In the genomic region with DNA sequence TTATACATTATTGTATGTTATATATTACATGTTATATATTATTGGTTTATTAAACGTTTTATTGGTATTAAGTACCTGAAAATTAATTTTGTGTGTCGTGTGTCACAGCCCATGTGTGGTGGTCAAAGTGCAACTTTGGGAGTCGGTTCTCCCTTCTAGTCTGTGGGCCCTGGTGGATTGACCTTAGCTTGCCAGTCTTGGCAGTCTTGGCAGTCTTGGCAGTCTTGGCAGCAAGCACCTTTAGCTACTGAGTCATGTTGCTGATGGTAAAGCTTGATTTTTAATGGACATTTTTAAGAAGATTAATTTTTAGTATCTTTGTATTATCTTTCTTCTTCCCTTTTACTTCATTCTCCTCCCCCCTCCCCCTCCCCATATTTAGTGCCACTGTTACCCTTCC, we compare ENCODE assay signal across 16 mouse cellular contexts.
"Had no signal": no experiment of that assay in that cellular context is flagged by ENCODE, and none has a peak within 500 bp of the region (broad histone marks: within the 10 kb centered on the region; RNA-seq: fewer than 3 reads in every experiment).

No protein-coding gene starts in this region.

- H3K9ac ChIP-seq: lung, embryonic 14.5 days; midbrain, embryonic 12.5 days; neural tube, embryonic 12.5 days had no signal

- DNase-seq: lung, adult 18-20 months; lung, postnatal 10 days; lung, postnatal 4 days; midbrain, embryonic 14.5 days; right cerebral cortex, adult 18-20 months; right cerebral cortex, postnatal 25 days; right cerebral cortex, postnatal 4 days; spleen, adult 18-20 months; thymus, adult 18-20 months; thymus, postnatal 14 days; thymus, postnatal 36 days had no signal

- H3K27me3 ChIP-seq: midbrain, embryonic 12.5 days; neural tube, embryonic 12.5 days had no signal

- H3K4me1 ChIP-seq: midbrain, embryonic 10.5 days; midbrain, embryonic 12.5 days; neural tube, embryonic 12.5 days had no signal

- H3K27ac ChIP-seq: midbrain, embryonic 10.5 days; midbrain, embryonic 12.5 days; neural tube, embryonic 12.5 days had no signal

- ATAC-seq: midbrain, embryonic 16.5 days had no signal

- H3K9me3 ChIP-seq: midbrain, embryonic 10.5 days; midbrain, embryonic 12.5 days; neural tube, embryonic 12.5 days had no signal

- H3K4me2 ChIP-seq: lung, embryonic 14.5 days; midbrain, embryonic 12.5 days; neural tube, embryonic 12.5 days had no signal

- H3K4me3 ChIP-seq: midbrain, embryonic 10.5 days; midbrain, embryonic 12.5 days; neural tube, embryonic 12.5 days had no signal

- H3K36me3 ChIP-seq: midbrain, embryonic 10.5 days; midbrain, embryonic 12.5 days; neural tube, embryonic 12.5 days had no signal
